Mouse (Mus musculus) thymus, postnatal 0 days (tissue): ENCODE data around the gene Gm21812. TPM values are rescaled to one million over a fixed set of nuclear protein-coding genes. Genes with fewer than 3 reads are reported as not detected.
"Not testable (repeated sequence)": the region's sequence is repeated elsewhere in the genome, so short reads cannot be mapped to it uniquely, and the experiment has no call there.

ENCODE experiments used
- DNase-seq: peaks from one replicate; pipeline ENCODE4 v3.0.0-alpha.2; 2015; ENCODE audit warnings: low spot score
- polyA plus RNA-seq: library from polyadenylated mRNA; unstranded; fragments of >200 nt; fragmentation: Nextera tagmentation; extraction: Ambion mirVana; gene quantifications from 2 replicates; pipeline ENCODE4 v1.2.1, GENCODE M21; 2015

Gene Gm21812
- polyA plus RNA-seq, result not detected in 2 replicates

DNA sequence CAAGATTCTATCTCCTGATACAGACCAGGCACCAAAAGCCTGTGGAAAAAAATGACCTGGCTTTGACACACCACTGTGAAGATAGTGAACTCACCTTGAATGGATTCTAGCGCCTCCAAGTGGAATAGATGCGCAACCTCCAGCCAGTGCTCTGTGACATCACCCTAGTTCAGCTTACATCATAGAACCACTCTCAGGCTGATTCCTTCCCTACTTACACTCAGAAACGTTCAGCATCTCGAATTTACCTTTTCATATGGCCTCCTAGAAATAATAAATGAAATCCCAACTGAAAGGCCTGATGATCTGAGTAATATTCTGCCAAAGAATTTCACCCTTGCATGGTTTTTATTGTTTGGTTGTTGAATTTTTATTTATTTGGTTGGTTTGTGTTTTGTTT is at the start of gene Gm21812:
Gene Gm21812 (minus strand): TSS at position 101 of the 400 bp plus-strand sequence.
- DNase-seq, result not testable (repeated sequence)

Other genes starting within 250 kb of the Gm21812 start
- gene Gm21292, start 213.3 kb downstream of the Gm21812 start, polyA plus RNA-seq, result not detected in 2 replicates
- not detected in 2 replicates for gene Gm21721, start 145.0 kb downstream of the Gm21812 start, polyA plus RNA-seq
- gene Gm21874, start 69.0 kb upstream of the Gm21812 start, polyA plus RNA-seq, result not detected in 2 replicates